Mouse (Mus musculus) embryonic fibroblast, embryonic 13.5 days (primary cell): Measurements from ENCODE around the gene Slc39a13. TPM values are rescaled to one million over a fixed set of nuclear protein-coding genes. Genes with fewer than 3 reads are reported as not detected.
A peak's percentile ranks its signal among the peaks of the same experiment; 100 is the strongest.

Experiments
- H3K27ac ChIP-seq: 2 replicates; pipeline ENCODE4 v1.5.1; 2012; ENCODE audit warnings: low read length, control low read depth, inconsistent platforms; ENCODE audit not compliant: insufficient read depth
- H3K4me1 ChIP-seq: 2 replicates; pipeline ENCODE4 v1.6.1; 2011; ENCODE audit warnings: low read length; ENCODE audit not compliant: control insufficient read depth, insufficient read depth
- H3K4me3 ChIP-seq: 2 replicates; pipeline ENCODE4 v1.5.1; 2011; ENCODE audit warnings: mild to moderate bottlenecking, control low read depth, low read length; ENCODE audit not compliant: insufficient read depth
- CTCF ChIP-seq: IDR thresholded peaks from 2 replicates; pipeline ENCODE4 v1.5.1; 2011; ENCODE audit warnings: mild to moderate bottlenecking, control low read depth, low read length, moderate library complexity, borderline replicate concordance; ENCODE audit not compliant: insufficient read depth
- POLR2A ChIP-seq: IDR thresholded peaks from 2 replicates; pipeline ENCODE4 v1.6.1; 2011; ENCODE audit warnings: low read depth, mild to moderate bottlenecking, control low read depth, low read length, moderate library complexity
- polyA plus RNA-seq: library from polyadenylated mRNA; stranded (reverse); fragments of >200 nt; gene quantifications from 2 replicates; pipeline ENCODE4 v1.2.4, GENCODE M21; 2011; ENCODE audit warnings: low read depth; ENCODE audit not compliant: missing spikeins, insufficient read length

Slc39a13 gene
- polyA plus RNA-seq, 1 experiment = 93.5 TPM

- TF ChIP-seq CTCF (no peak), POLR2A (no peak; the same call in 1 of the 2 replicates)
- Histone ChIP-seq H3K4me3 (peak overlapping the region; percentile 80), H3K4me1 (no peaks in the 10 kb centered on the region), H3K27ac (peak overlapping the region; percentile 95)
Measured at GRCm38 (mm10) chr2:91068162-91068871, 1.9 kb downstream of the Slc39a13 start.

GRCm38 (mm10) chr2:91066455-91066854 lies 3.8 kb downstream of the Slc39a13 start:
- no peak overlapping the region for H3K4me3 ChIP-seq
- TF ChIP-seq CTCF (no peak), POLR2A (peak; percentile 44; the same call in 1 of the 2 replicates)
- no peak overlapping the region for H3K27ac ChIP-seq
- H3K4me1 ChIP-seq = peaks cover 10% of the 10 kb centered on the region

GRCm38 (mm10) chr2:91065544-91065943 lies 4.7 kb downstream of the Slc39a13 start:
- Histone ChIP-seq H3K4me3 (no peak overlapping the region), H3K27ac (no peak overlapping the region), H3K4me1 (peaks cover 18% of the 10 kb centered on the region)
- TF ChIP-seq CTCF = peak; percentile 61; the same call in 1 of the 2 replicates
- TF ChIP-seq POLR2A = no peak; the same call in 1 of the 2 replicates

GRCm38 (mm10) chr2:91064211-91064610 lies 6.0 kb downstream of the Slc39a13 start:
- Histone ChIP-seq H3K4me3 (no peak overlapping the region), H3K27ac (no peak overlapping the region), H3K4me1 (peaks cover 18% of the 10 kb centered on the region)
- TF ChIP-seq POLR2A = no peak; the same call in 1 of the 2 replicates
- no peak for TF ChIP-seq CTCF

GRCm38 (mm10) chr2:91062779-91063606 lies 7.2 kb downstream of the Slc39a13 start:
- TF ChIP-seq CTCF = no peak
- no peak for TF ChIP-seq POLR2A
- H3K4me3 ChIP-seq = no peak overlapping the region
- H3K4me1 ChIP-seq = peaks cover 18% of the 10 kb centered on the region
- peak overlapping the region; percentile 75 for H3K27ac ChIP-seq

- 0 out of 2 replicates have a peak, but pooled peaks have one; percentile 31 for TF ChIP-seq POLR2A
- no peak for TF ChIP-seq CTCF
- peaks cover 18% of the 10 kb centered on the region for H3K4me1 ChIP-seq
- H3K4me3 ChIP-seq = no peak overlapping the region
- peak overlapping the region; percentile 82 for H3K27ac ChIP-seq
Measured at GRCm38 (mm10) chr2:91061849-91062481, 8.3 kb downstream of the Slc39a13 start.

- TF ChIP-seq POLR2A (peak; percentile 49; the same call in 1 of the 2 replicates), CTCF (peak; percentile 39; the same call in 1 of the 2 replicates)
- Histone ChIP-seq H3K4me1 (peaks cover 18% of the 10 kb centered on the region), H3K27ac (peak overlapping the region; percentile 82), H3K4me3 (no peak overlapping the region)
Measured at GRCm38 (mm10) chr2:91060544-91061355, 9.5 kb downstream of the Slc39a13 start.

- Histone ChIP-seq H3K4me1 (peaks cover 22% of the 10 kb centered on the region), H3K27ac (no peak overlapping the region)
- no peak for TF ChIP-seq CTCF
Measured at GRCm38 (mm10) chr2:91059376-91059775, 10.8 kb downstream of the Slc39a13 start.

GRCm38 (mm10) chr2:91058435-91058834 lies 11.8 kb downstream of the Slc39a13 start:
- no peak for TF ChIP-seq POLR2A

More at GRCm38 (mm10) chr2:91059376-91059775, 10.8 kb downstream of the Slc39a13 start:
- no peak overlapping the region for H3K4me3 ChIP-seq

More at GRCm38 (mm10) chr2:91058435-91058834, 11.8 kb downstream of the Slc39a13 start:
- Histone ChIP-seq H3K4me1 (peaks cover 22% of the 10 kb centered on the region), H3K4me3 (no peak overlapping the region), H3K27ac (no peak overlapping the region)
